Mouse (Mus musculus): Measurements from ENCODE around the gene Bcl9l.

Gene Bcl9l

GRCm38 (mm10) chr9:44544986-44545385 is 62.4 kb downstream of the Bcl9l start:
- no peak for DNase-seq (ENCODE audit: low spot score in 2 of 2)

- no peak for DNase-seq (ENCODE audit: low spot score in 2 of 2)
Observed at GRCm38 (mm10) chr9:44548412-44549152, 66.0 kb downstream of the Bcl9l start.

- DNase-seq (ENCODE audit: low spot score in 2 of 2), result no peak
Observed at GRCm38 (mm10) chr9:44551138-44551537, 68.5 kb downstream of the Bcl9l start.

GRCm38 (mm10) chr9:44552161-44552560 is 69.5 kb downstream of the Bcl9l start:
- DNase-seq (ENCODE audit: low spot score in 2 of 2), result peak in 1 of 2 experiments; percentile 33
